Mouse (Mus musculus): ENCODE results near the gene 1700034J05Rik.

The 1700034J05Rik gene

DNA sequence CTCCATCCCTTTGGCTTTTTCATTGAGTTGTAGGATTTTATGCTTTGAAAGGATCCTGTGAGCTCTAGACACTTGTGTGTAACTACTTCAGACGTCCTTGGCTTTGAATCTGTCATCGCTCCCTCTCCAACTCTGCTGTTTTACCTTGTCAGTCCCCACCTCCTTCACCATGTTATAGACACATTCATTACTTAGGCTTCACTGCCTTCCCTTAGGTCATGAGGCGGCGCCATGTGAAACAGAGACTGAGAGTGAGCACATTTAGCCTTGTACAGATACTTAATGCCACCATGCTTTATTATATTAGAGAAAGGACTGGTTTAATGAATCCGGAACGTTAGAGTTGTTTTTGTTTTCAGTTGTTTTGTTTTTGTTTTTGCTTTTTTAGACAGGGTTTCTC, 17.8 kb upstream of the 1700034J05Rik start:
- TF ChIP-seq GATA4 (IDR thresholded peaks at IDR 0.05; ENCODE audit: insufficient replicate concordance, low read length), result no peak

DNA sequence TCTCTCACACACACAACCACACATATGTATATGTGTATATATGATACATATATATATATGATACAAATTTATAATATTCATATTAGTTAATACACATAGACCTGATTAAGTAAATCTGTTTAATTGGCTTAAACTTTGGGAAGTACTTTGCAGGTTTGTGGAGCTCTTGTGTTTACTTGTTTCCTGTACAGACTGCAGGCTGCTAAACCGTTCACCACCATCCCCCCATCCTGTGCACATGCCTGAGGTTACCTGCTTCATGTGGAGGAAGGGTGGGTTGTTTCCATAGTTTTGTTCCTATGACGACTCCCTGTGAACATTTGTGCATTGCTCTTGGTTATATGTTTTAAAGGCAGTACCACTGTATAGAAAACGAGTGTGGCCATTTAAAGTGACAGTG, 17.1 kb upstream of the 1700034J05Rik start:
- no peak for TF ChIP-seq GATA4 (IDR thresholded peaks at IDR 0.05; ENCODE audit: insufficient replicate concordance, low read length)

DNA sequence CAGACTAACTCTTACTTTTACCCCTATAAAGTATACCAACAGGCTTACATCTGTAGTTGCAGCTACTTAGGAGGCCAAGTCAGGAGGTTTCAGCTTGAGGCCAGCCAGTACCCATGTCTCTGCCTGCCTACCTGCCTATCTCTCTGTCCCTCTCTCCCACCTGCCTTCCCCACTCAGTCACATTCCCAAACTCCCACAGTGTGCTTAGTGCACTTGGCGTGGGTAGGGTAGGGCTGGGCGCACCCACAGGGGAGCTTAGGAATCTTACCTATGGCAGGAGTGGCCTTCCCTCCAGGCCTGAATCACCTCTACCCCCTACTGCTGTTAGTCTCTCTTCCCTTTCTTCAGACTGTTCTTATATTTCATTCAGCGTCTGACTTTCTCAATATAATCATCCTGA, 16.6 kb upstream of the 1700034J05Rik start:
- TF ChIP-seq GATA4 (IDR thresholded peaks at IDR 0.05; ENCODE audit: insufficient replicate concordance, low read length), result no peak

DNA sequence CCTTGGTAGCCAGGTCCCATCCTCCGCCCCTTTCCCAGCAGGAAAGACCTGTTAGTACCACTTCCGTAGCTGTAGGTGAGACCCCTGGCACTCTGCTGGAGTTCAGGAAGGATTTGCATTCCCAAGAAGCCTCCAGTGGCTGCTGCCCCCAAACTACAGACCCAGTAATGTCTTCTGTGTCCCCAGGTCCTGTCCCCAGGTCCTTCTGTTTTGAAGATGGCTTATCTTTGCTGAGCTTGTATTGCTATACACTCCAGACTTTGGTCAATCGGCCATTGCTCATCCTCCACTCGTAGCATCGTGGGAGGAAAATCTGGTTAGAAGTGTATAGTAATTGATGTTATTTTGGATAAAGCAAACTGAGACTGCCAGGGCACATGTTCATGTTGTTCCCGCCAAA, 13.6 kb upstream of the 1700034J05Rik start:
- TF ChIP-seq GATA4 (IDR thresholded peaks at IDR 0.05; ENCODE audit: insufficient replicate concordance, low read length), result no peak

DNA sequence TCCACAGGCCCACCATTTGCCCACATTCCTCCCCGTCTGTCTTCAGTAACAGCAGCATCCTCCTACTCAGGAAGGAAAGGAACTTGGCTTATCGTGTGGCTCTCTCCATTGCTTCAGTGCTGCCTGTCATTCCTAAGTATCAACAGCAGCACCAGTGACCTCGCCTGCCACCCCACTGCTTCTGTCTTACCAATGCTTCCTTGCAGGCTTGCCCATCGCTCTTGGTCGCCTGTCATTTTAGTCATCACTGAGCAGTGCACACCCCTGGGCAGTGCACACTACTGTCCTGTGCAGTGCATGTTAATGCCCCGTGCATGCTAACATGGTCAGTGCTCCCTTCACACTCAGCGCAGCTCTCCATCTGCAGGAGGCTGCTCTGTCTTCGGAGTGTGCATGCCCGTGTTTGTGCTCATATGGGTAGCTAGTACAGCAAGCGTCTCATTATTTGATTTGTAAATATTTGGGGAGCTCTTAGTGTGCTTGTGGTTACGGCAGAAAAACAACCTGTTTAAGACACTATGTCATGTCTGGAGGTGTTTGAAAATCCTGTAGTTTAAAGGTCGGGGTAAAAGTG, 12.3 kb upstream of the 1700034J05Rik start:
- no peak for TF ChIP-seq GATA4 (IDR thresholded peaks at IDR 0.05; ENCODE audit: insufficient replicate concordance, low read length)

DNA sequence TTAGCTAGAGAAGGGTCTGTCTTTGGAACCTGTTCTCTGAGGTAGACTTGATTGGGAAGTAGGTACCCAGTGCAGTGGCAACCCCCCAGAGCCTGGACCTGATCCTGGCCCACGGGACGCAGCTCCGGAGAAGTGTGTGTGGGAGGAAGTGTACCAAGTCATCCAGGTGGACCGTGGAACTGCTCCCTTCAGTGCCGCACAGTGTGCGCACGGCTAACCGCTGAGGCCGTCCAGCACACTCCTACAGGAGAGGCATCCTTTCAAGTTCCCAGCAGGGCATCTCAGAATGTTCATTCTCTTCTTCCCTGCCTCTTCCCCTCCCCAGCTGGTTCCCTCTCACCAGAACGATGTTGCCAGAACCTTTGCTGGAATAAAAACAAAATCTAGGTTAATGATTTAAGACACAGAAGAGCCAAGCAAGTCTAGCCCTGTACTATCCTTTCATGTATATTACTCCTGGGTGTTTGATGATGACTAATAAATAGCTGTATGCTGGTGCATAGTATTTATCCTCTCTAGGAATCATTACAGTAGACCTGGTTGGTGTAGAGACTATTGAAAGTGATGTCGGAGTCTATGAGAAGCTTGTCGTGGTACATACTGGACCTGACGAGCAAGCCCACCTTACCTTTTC, 11.0 kb upstream of the 1700034J05Rik start:
- no peak for TF ChIP-seq GATA4 (IDR thresholded peaks at IDR 0.05; ENCODE audit: insufficient replicate concordance, low read length)

DNA sequence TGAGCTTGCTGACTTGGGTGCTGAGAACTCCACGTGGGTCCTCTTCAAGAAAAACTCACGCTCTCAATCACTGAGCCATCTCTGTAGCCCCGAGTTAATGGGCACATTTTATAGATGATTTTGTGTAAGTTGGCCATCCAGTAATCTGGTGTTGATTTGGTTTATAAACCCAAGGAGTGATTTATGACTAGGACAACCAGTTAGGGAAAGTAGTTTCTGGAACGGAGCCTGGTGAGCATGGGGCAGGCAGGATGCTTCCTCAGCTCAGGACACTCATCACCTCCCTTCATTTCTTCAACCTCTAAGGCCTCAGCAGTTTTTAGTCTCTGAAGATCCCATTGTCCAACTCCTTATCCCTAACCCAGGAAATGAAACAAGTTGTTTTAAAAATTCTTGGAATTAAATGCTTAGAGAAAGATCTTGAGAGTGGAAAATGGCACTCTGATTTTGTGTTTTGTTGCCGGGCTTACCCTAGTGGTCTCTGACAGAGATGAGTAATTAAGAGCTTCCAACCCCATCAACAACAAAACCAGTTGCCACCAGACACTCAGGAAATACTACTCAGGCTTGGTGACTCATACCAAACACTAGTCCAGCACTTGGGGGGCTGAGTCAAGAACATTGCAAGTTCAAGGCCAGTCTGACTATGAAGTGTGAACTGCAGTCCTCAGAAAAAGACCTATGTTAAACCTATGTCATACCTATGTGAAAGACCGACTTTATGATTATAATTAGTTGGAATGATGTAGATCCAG, 9.4 kb upstream of the 1700034J05Rik start:
- no peak for TF ChIP-seq GATA4 (IDR thresholded peaks at IDR 0.05; ENCODE audit: insufficient replicate concordance, low read length)

DNA sequence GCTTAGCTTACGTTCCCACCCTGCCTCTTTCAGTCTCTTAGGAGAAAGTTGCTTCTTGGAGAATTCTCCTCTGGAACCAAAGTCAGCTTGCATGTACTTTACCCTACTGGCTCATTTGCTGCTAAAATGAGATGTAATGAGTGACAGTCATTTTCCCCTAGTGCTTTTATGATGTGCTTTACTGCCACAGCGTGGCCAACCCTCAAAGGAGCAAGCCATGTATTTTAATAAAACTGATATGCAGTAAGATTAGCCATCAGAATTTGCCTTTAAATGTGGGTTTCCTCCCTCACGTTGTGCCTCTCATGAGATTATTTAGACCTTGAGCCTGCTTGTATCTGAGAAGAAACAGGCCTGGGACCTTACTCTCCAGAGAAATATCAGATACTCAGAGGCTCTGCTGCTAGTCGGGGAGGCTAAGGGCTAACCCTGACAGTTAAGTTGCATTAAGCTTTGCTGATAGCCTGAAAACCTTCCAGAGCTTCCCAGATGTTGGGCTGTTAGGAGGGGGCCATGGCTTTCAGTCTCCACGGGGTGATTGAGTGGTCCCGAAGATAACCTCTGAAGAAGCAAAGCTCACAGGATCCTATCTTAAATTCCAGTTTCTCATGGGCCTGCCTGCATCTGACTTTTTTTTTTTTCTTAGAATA, 7.7 kb upstream of the 1700034J05Rik start:
- no peak for TF ChIP-seq GATA4 (IDR thresholded peaks at IDR 0.05; ENCODE audit: insufficient replicate concordance, low read length)

DNA sequence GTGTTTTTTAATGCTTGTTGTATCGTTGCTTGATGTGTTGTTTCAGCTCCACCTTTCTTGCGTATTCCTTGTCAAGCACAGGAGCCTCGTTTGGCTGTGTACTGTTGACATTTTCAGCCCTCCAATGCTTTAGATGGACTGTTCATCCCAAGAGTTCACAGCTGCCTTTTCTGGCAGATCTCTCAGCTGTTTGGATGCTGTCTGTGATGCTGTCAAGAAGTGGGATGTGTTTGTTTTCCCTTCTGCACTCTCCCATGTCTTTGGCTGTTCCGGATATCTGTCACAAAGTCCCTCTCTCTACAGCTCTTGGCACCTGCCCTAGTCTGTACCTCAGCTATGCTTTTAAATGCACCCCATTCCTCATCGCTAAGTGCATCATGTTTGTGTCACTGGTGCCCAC, 6.7 kb upstream of the 1700034J05Rik start:
- no peak for TF ChIP-seq GATA4 (IDR thresholded peaks at IDR 0.05; ENCODE audit: insufficient replicate concordance, low read length)

DNA sequence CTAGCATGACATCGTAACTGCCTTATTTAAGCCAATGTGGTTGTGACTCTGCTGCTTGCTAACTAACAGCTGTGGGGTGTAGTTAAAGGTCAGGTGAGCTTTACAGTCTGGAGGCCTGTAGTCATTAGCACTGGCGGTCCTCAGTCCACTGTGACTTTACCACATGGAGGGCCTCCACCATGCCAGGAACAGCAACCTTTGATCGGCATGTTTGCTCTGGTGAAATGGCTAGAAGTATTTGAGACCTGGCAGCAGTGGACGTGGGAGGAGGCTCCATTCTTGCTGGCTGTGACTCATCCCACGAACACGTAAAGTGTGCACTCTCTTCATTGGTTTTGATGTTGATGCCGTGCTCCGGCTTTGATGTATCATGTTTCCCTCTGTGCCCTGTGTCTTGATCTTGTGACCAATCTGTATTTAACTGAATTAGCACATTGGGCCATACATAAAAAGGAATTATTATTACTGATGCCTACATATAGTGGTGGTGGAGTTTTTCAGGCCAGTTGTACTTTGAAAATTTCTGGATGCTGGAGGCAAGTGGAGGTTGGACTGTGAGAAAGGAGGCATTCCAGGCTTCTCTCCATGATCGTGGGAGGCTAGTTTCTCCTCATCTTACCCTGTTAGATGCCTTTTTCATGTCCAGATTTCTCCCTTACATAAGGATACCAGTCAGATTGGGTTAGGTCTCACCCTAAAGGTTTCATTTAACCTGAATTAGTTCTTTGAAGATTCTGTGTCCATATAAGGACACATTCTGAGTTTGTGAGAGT, 5.9 kb upstream of the 1700034J05Rik start:
- TF ChIP-seq GATA4 (IDR thresholded peaks at IDR 0.05; ENCODE audit: insufficient replicate concordance, low read length), result no peak

DNA sequence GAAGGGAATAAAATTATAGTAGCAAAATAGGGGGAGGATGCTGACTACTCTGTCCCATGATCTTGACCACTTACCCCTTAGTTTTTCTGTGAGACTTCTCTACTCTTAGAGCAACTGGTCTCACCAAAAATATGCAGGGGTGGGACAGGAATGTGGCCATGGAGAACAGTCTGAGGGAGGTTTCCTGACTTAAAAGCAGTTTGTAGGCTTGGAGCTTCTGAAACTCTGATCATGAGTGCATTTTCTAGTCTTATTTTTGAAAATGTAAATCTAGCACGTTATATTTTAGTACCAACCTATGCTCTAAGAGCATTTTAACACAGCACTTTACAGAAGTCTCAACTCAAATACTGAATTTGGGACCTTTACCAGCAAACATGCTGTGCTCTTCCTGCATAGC, 4.5 kb upstream of the 1700034J05Rik start:
- no peak for TF ChIP-seq GATA4 (IDR thresholded peaks at IDR 0.05; ENCODE audit: insufficient replicate concordance, low read length)

DNA sequence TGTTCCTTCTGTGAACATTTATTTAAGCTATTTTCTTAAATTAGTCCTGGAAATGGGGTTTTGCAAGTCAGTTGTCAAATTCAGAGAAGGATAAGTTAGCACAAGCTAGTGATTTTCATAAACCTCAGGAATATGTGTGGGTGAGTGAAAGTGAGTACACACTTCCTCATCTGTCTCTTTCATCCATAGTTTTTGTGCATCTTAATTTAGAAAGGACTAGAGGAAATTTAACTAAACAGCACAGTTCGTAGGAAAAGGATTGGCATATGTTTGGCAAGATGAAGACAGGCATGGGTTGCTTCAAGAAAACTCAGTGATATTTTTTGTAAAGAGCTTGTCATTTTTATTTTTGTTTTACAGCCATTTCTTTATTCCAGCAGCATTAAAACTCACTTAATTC, 2.7 kb upstream of the 1700034J05Rik start:
- no peak for TF ChIP-seq GATA4 (IDR thresholded peaks at IDR 0.05; ENCODE audit: insufficient replicate concordance, low read length)

DNA sequence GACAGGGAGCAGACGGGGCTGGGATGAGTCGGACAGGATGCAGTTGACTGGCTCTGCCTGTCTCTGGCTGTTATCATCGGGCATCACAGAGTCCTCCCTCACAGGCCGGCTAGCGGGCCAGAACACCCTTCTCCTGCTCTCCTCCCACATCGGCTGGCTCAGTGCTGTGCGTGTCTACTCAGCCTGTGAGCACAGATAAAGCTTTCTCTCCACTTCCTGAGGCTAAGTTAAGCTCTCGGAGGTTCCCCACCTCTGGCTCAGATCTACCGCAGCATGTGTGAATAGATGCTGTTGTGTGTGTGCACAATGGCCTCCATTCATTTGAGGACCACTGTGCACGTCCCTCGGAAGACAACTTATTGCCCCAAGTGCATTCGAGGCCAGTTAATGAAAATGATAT, 1.7 kb upstream of the 1700034J05Rik start:
- TF ChIP-seq GATA4 (IDR thresholded peaks at IDR 0.05; ENCODE audit: insufficient replicate concordance, low read length), result 0 out of 2 replicates have a peak, but pooled peaks have one; percentile 9

DNA sequence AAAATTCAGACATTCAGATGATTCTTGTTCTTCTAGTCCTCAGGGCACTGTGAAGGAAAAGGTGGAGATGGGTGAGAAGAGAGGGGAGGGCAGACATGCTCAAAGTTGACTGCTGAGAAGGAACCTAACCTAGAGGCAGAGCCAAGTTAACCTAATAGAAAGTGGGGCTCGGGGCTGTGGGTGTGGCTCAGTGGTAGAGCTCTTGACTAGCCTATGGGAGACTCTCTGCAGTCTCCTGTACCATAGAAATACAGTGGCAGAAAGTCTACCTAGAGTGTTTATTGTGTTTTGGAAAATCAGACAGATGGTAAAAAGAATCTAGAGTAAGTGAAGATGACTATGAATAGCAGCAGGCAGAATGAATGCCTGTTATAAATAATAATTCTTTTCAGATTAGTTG, 1.3 kb upstream of the 1700034J05Rik start:
- no peak for TF ChIP-seq GATA4 (IDR thresholded peaks at IDR 0.05; ENCODE audit: insufficient replicate concordance, low read length)

DNA sequence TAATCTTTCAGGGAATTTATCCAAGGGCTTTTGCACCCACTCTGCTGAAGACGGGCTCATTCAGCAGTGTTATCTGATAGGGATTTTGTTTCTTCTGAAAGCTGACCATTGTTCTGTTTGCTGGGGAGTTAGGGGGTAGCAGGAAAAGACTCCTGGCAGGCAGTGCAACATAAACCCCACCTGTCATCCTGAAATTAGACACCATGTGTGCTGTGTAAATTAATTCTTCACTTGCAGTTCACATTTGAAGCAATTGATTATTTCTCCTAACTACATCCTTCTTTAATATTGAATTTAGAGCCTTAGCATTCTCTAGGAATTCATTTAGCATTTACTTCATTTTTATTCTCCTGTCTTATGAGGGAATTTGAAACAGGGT, 3.8 kb downstream of the 1700034J05Rik start:
- no peak for TF ChIP-seq GATA4 (IDR thresholded peaks at IDR 0.05; ENCODE audit: insufficient replicate concordance, low read length)

All from liver, adult (tissue).